Mouse (Mus musculus) ES-E14 (cell line): ENCODE data around the gene Pilrb2.

Experiments
- CHD2 ChIP-seq: IDR thresholded peaks from 2 replicates; pipeline ENCODE4 v1.6.1; 2014; ENCODE audit warnings: mild to moderate bottlenecking, low read depth, low read length, inconsistent platforms
- MAFK ChIP-seq: IDR thresholded peaks from 2 replicates; pipeline ENCODE4 v1.6.1; 2014; ENCODE audit warnings: mild to moderate bottlenecking, low read depth, low read length, inconsistent platforms; ENCODE audit not compliant: insufficient read depth
- ZC3H11A ChIP-seq: IDR thresholded peaks from 2 replicates; pipeline ENCODE4 v1.6.1; 2012; ENCODE audit warnings: low read depth, mild to moderate bottlenecking, inconsistent platforms, low read length, borderline replicate concordance
- ZNF384 ChIP-seq: IDR thresholded peaks from 2 replicates; pipeline ENCODE4 v1.6.1; 2012; ENCODE audit warnings: low read depth, low read length, inconsistent platforms

DNA sequence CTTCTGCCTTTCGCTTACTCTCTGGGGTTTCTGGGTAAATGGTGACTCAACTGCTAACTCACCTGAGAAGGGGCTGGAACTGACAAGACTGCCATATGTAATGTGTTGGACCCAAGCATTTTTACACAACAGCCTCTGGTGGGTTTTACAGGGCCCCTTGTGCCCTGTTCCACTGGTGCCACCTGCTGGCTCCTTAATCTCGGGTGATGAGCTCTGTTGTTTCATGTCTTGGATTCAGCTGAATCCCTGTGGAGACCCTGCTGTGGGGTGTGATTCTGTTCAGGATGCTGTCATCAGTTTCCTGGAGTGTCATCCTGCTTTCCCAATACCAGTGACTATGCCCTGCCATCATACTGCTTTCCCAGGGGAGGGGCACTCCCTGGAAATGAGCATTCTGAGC, 6.2 kb upstream of the Pilrb2 start:
- TF ChIP-seq MAFK, result no peak
- TF ChIP-seq ZC3H11A, result no peak
- TF ChIP-seq CHD2, result no peak
- TF ChIP-seq ZNF384, result no peak
